Mouse (Mus musculus) lung, adult 2 months (tissue): Measurements from ENCODE around the gene Msi2.

ENCODE experiments used
- CTCF ChIP-seq: fragments of 200-500 bp; IDR thresholded peaks from 2 replicates; pipeline ENCODE4 v1.5.1; 2011; ENCODE audit warnings: mild to moderate bottlenecking, low read length, control low read depth; ENCODE audit not compliant: insufficient read depth
- POLR2A ChIP-seq: fragments of 200-500 bp; IDR thresholded peaks from 2 replicates; pipeline ENCODE4 v1.6.1; 2011; ENCODE audit warnings: low read depth, mild to moderate bottlenecking, control low read depth, low read length, borderline replicate concordance; ENCODE audit errors: extremely low read depth

DNA sequence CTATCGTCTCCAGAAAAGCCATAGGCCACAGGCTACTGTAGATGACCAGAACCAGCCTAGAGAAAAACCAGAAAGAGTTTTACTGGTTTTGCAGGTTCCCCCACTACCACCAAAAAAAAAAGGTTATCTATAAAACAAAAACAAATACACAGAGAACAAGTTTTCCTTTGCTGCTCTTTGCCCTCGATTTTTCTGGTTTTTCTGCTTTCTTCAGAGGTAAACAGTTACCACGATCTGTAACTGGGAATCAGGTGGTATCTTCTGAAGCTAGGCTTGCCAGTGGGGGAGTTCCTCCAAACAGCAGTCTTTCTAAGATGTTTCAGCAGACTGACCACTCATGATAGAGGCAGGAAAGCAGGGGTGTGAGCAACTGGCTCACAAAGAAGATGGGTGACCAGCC lies 89.6 kb downstream of the Msi2 start:
- TF ChIP-seq POLR2A (no peak), CTCF (no peak)
